Mouse (Mus musculus): Measurements from ENCODE around the gene Tcl1b3. TPM values are rescaled to one million over a fixed set of nuclear protein-coding genes. Genes with fewer than 3 reads are reported as not detected.
A peak's percentile ranks its signal among the peaks of the same experiment; 100 is the strongest.
"Not testable (repeated sequence)": the region's sequence is repeated elsewhere in the genome, so short reads cannot be mapped to it uniquely, and the experiment has no call there.

The Tcl1b3 gene
- not detected for total RNA-seq (2021)
- long read RNA-seq, experiment 1, result 0 reads
- long read RNA-seq, experiment 2, result 0 reads

DNA sequence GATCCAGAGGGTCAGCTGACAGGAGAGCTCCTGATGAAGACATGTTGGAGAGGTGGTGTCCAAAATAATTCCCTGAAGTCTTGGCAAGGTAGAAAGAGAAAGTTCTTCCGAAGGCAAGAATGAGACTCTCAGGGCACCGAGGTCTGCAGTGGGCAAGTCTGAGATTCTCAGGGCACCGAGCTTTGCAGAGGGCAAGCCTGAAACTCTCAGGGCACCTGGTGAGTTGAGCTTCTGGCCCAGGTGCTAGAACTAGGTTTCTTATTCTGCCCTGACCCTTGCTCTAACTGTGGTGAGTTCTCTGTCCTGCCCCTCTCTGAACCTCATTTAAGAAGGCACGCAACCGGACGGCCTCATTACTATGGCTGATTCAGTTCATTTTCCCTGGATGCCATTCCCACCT is at the start of gene Tcl1b3:
Gene Tcl1b3, plus strand, starts transcription at position 301 of the 400 bp plus-strand sequence.
- DNase-seq, result not testable (repeated sequence)

DNA sequence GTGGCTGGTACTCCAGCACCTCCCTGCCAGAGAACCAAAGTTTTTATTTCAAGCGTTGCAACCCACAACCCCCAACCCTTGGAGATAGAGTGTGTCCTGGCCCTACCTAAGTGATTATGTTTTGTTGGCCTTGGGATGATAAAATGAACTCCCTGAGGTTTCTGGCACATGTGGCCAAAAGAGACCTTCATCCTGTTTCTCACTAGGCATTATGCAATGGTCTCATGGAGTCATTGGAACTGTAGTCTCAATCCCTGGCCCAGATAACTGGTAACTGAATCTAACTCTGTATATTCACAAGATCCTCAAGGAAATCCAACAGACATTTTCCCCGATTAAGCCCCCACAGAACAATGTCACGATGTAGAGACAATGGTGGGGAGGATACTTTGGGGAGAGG is 47.7 kb upstream of the Tcl1b3 start:
- DNase-seq, result no peak

DNA sequence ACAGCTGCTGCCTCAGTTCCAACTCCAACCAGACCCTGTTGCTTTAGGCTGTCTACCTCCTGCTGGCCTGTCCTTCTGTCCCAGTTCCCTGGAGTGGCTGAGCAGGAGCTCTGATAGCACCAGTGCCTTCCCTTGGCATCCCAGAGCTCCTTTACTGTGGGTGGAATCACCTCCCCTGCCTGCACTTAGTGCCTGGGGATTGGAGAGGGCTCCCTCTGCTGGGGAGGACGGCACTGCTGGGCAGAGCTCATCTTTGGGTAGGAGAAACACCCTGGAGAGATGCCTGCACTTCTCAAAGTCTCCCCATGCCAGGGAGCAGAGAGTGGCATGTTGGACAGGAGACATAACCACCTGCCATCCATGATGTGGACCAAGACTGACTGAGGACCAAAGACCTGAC is 45.9 kb upstream of the Tcl1b3 start:
- DNase-seq, result not testable (repeated sequence)

DNA sequence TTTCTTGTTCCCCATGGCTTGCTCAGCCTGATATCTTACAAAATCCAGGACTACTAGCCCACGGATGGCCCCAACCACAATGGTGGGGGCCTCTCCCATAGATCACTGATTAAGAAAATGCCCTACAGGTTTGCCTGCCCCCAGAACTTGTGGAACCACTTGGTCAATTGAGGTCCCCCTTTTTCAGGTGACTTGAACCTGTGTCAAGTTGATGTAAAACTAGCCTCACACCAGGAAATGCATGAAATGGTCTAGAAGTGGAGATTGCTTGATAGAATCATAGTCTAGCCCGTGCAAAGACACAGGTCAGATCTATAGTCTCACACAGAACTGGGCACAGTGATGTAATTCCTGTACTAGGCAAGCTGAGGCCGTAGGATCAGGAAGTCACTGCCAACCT is 45.1 kb upstream of the Tcl1b3 start, which contains the start of gene Tcl1b2:
Gene Tcl1b2, plus strand, starts transcription at position 301 of the 400 bp plus-strand sequence.
- no peak for DNase-seq

DNA sequence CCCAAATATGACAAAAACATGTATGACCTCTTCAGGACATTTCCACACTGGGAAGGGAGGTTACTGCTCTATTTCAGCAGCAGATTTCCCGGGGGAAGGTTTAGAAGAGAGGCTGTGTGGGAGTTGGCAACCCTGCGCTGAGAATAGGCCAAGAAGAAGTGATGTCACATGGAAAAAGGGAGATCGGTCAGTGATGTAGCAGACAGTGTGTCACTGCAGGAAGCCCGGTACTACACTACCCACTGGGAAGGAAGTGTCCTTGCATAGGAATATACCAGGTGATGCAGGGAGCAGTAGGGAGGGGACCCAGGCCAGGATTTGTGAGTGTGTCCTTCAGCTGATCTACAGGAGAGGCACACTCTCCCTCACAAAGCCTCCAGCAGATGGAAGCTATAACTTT is 35.6 kb upstream of the Tcl1b3 start:
- DNase-seq, result peak; percentile 11

DNA sequence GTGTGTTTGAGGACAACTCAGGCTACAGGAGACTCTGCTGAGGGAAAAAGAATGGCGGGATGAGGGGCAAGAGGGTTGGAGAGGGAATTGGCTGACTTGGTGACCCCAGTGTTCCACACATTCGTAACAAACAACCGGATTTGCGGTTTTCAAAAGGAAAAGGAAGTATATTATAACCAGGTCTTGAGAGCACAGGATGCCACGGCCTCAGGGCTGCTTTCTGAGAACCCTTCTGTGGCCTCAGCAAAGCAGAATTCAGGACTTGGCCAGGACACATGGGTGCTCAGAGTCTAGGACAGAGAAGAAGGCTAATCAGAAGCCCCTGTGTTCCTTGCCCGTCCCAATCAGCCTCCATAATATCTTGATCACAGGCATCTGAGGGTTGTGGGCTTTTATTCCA is 32.0 kb upstream of the Tcl1b3 start:
- no peak for DNase-seq

DNA sequence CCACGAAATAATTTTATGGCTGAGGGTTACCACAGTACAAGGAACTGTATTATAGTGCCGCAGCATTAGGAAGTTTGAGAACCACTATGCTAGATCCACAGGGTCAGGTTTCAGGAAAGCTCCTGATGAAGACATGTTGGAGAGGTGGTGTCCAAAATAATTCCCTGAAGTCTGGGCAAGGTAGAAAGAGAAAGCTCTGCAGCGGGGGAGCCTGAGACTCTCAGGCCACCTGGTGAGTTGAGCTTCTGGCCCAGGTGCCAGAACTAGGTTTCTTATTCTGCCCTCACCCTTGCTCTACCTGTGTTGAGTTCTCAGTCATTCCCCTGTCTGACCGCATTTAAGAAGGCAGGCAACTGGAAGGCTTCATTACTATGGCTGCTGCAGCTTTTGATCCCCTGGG is 31.5 kb upstream of the Tcl1b3 start, which contains the start of gene Tcl1b1:
Gene Tcl1b1, plus strand, starts transcription at position 301 of the 400 bp plus-strand sequence.
- no peak for DNase-seq

DNA sequence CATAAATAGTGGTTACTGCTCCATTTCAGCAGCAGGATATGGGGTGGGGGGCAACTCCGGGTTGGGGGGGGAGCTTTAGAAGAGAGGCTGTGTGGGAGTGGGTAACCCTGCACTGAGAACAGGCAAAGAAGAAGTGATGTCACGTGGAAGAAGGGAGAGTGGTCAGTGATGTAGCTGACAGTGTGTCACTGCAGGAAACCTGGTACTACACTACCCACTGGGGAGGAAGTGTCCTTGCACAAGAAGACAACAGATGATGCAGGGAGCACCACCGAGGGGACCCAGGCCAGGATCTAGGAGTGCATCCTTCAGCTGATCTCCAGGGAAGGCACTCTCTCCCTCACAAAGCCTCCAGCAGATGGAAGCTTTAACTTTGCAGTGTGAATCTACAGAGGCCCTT is 24.1 kb upstream of the Tcl1b3 start:
- no peak for DNase-seq

DNA sequence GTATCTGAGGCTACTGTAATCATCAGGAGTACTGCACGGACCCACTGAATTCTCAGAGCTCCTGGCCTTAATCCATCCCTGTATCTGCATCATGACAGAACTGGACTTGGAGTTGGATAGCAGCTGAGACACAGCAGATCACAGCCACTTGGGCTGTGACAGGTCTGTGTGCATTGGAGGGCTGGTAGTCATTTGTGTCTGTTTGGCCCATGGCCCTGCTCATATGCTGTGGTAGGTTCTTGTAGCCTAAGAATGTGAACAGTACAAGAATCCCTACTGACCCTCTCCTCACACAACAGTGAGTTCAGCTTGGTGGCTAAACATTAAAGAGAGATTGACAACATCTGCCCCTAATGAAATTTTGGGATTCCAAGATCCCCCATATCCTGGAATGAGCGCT is 17.5 kb upstream of the Tcl1b3 start:
- DNase-seq, result no peak

DNA sequence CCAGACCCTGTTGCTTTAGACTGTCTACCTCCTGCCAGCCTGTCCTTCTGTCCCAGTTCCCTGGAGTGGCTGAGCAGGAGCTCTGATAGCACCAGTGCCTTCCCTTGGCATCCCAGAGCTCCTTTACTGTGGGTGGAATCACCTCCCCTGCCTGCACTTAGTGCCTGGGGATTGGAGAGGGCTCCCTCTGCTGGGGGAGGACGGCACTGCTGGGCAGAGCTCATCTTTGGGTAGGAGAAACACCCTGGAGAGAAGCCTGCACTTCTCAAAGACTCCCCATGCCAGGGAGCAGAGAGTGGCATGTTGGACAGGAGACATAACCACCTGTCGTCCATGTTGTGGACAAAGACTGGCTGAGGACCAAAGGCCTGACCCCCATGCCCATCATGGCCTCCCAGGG is 16.5 kb upstream of the Tcl1b3 start:
- DNase-seq, result peak; percentile 90

DNA sequence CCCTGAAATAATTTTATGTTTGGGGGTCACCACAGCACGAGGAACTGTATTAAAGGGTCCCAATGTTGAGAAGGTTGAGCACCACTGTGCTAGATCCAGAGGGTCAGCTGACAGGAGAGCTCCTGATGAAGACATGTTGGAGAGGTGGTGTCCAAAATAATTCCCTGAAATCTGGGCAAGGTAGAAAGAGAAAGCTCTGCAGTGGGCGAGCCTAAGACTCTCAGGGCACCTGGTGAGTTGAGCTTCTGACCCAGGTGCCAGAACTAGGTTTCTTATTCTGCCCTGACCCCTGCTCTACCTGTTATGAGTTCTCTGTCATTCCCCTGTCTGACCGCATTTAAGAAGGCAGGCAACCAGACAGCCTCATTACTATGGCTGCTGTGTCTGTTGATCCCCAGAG is 14.8 kb upstream of the Tcl1b3 start, which contains the start of gene Tcl1b5:
Gene Tcl1b5, plus strand, starts transcription at position 301 of the 400 bp plus-strand sequence.
- not testable (repeated sequence) for DNase-seq

DNA sequence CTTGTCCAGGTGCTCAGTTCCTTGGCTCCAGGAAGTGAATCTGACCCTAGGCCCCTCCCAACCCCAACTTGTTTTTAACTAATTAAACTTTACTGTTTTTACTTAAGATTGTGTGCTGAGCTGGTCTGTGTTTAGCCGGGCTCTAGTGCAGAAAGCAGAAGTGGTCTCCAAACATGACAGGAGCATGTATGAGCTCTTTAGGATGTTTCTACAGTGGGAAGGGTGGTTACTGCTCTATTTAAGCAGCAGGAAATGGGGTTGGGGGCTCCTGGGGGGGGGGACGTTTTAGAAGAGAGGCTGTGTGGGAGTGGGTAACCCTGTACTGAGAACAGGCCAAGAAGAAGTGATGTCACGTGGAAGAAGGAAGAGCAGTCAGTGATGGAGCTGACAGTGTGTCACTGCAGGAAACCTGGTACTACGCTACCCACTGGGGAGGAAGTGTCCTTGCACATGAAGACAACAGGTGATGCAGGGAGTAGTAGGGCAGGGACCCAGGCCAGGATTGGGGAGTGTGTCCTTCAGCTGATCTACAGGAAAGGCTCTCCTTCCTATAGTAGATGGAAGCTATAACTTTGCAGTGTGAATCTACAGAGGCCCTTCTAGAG is 9.7 kb upstream of the Tcl1b3 start:
- DNase-seq, result not testable (repeated sequence)

DNA sequence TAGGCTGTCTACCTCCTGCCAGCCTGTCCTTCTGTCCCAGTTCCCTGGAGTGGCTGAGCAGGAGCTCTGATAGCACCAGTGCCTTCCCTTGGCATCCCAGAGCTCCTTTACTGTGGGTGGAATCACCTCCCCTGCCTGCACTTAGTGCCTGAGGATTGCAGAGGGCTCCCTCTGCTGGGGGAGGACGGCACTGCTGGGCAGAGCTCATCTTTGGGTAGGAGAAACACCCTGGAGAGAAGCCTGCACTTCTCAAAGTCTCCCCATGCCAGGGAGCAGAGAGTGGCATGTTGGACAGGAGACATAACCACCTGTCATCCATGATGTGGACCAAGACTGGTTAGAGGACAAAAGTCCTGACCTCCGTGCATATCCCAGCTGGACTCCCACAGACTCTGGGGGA is 1.9 kb upstream of the Tcl1b3 start:
- DNase-seq, result peak; percentile 37

DNA sequence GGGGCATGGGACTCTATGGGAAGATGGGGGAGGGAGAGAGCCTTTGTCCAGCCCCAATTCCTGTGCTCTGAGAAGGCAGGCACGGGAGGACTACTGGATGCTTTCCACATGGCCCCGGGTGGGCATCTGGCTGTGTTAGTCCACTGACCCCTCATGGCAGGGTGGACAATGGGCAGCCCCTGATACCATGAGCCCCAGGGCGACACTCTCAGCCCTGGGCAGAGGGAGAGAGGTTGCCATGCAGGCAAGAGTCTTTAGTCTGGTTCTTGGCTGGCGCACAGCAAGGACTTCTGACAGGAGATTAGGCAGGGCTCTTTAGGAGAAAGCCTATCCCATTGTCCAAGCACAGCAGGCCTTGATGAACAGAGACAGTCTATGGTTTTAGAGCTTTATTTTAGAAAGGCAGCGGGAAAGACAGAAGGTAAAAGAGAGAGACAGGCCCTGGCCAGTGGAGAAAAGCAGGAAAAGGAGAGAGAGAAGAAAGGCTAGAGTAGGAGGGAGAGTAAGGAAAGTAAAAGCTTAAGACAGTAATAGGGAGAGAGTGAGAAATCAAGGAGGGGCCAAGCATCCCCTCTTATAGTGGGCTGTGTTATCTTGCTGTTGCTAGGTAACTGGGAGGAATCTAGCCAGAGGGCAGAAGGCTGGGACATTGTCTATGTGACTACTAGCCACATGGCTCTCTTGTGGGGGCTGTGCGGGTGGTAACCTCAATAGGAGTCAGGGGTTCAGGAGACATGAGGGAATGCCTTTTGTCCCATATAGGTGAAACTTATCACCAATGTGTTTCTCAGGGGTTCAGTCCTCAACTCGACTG is 9.0 kb downstream of the Tcl1b3 start:
- not testable (repeated sequence) for DNase-seq

DNA sequence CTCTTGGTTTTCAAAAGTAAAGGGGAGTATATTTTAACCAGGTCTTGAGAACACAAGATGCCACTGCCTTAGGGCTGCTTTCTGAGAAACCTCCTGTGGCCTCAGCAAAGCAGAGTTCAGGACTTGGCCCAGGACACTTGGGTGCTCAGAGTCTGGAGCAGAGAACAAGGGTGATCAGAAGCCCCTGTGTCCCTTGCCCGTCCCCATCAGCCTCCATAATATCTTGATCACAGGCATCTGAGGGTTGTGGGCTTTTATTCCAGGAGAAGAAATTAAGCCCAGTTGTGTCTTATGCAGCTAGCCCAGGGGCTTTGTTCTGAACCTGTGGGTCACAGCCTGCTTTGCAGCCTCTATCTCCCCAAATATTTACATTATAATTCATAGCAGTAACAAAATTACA is 10.8 kb downstream of the Tcl1b3 start, which contains the start of gene Tcl1b4:
Gene Tcl1b4, plus strand, starts transcription at position 301 of the 400 bp plus-strand sequence.
- DNase-seq, result not testable (repeated sequence)

DNA sequence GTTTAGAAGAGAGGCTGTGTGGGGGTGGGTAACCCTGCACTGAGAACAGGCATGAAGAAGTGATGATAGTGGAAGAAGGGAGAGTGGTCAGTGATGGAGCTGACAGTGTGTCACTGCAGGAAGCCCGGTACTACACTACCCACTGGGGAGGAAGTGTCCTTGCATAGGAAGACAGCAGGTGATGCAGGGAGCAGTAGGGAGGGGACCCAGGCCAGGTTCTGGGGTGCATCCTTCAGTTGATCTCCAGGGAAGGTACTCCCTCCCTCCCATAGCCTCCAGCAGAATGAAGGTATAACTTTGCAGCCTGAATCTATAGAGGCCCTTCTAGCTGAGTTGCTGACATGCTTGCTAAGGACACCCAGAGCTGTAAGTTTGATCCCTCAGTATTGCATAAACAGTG is 16.2 kb downstream of the Tcl1b3 start:
- no peak for DNase-seq

DNA sequence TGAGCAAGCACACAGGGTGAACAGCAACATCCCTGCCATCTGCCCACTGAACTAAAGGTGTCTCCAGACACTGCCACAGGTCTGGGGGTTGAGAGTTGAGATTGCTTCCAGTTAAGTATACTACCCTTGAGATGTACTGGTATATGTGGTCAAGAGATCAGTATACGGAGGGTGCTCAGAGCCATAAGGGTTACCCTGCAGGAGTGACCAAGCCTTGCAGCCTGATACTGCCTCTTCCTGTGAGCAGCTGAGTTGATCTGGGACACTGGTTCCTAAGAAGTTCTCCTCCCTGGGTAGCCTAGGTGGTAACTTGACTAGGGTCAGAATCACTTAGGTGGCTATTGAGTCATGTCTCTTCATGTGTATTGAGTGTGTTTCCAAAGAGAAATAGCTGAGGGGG is 17.6 kb downstream of the Tcl1b3 start:
- no peak for DNase-seq

DNA sequence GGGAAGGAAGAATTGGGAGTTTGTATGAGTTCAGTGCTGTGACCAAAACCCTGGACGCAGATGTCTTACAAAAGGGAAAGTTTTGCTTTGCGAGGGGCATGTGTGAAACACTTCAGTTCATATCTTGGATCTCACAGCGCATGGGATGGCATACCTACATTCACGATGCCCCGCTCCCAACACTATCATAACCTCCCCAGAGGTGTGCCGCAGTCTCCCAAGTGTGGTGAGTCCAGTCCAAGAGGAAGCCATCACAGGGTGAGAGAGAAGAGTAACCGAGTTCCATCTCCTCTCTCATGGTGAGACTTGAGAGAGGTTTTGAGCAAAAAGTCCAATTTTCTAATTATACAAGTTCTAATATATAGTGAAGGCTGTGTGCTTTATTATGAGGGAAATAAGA is 18.4 kb downstream of the Tcl1b3 start:
- DNase-seq, result no peak

DNA sequence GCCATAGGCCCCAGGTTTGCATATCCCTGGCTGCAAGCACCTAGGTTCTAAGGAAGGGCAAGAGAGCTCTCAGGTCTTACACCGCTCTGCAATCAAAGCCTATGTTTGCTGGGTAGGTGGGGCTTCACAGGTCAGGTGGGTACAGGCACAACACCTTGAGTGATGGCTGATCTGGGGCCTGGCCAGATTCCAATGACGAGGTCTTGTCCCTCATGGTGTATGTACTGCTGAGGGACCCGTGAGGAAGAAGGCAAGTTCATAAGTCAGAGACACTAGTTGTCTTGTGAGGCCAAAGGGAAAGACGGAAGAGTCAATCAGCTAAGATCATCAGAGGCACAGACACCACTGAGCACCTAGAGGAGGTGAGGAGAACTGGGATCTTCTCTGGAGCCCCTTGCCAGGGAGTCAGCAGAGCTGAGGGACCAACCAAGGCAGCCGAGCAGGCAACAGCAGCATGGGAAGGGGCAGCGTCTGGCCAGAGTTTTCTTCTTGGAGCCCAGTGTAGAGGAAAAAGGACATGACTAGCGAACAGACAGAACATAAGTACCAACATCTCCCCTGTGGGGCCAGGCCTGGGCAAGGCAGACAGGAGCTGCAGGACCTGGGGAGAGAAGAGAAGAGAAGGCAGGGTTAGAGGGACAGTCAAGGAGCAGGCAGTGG is 26.4 kb downstream of the Tcl1b3 start:
- DNase-seq, result no peak

DNA sequence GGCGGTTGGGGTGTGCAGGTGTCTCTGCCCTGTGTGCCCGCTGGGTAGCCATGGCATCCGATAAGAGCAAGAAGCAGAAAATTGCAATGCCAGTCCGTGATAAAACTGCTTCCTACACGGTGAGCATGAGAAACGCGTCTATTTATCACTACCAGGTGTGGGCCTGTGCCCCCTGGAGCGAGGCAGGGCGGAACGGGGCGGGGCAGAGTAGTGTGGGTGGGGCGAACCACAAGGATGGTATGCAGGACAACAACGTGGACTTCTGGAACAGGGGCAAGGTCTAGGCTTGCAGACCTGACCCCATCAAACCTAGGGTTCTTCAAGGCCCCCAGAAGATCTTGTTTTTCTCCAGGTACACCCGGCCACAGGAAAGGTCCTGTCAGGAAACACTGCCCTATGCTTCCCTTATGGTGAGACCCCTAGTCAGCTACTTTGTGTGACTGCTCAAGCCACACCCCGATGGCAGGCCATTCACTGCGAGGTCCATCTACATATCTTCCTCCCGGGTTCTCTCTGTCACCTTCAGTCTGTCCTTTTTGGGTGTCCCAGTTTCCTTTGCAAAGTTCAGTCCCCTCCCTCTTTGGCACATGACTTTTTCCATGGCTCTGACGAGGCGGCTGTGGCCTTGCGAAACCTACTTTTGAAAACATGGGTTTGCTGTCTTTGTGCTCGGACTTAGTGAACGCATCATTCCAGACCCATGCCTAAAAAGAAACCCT is 31.9 kb downstream of the Tcl1b3 start, which contains the start of gene Tcl1:
Gene Tcl1, minus strand, starts transcription at position 193 of the 719 bp plus-strand sequence.
- no peak for DNase-seq

DNA sequence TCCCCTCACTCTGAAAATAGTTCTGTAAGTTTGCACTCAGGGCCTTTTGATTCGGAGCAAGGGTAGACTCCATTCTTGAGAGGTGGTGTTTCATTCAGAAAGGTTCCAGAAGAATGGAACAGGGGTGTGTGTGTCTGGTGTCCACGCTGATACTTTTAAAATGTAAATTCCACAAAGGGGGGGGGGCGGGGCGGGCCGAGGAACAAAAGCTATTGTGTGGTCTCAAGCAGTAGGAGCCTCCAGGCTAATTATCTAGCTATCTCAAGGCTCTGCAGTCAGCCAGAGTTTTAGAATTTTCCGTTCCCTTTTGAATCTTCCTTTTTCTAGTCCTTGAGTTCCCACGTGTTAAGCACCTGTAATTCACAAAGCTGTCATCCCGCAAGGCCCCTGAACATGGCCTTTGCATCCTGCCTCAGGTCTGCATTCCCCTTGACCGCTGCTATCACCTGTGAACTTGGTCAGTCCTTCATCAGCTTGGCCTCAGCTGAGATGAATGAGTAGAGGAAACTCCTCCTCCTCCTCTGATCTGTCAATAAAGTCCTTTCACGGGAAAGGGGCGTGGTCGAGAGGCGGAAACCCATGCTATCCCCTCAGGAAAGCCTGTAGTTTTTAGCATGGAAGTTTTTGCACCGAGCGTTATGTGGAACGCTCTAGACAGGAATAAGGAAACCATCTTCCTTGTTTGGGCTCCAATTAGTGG is 33.9 kb downstream of the Tcl1b3 start:
- no peak for DNase-seq

All from adrenal gland, postnatal 10 days (tissue).